Mouse (Mus musculus) forebrain, embryonic 11.5 days (tissue): ENCODE measurements around the gene Crnkl1. TPM values are rescaled to one million over a fixed set of nuclear protein-coding genes. Genes with fewer than 3 reads are reported as not detected.

Experiments used
- ATAC-seq: fragments of 200-750 bp; cut with Nextera tagmentation; replicated peaks from 2 replicates; pipeline ENCODE4 v1.8.0; 2017; ENCODE audit warnings: moderate TSS enrichment; ENCODE audit not compliant: low FRiP score
- DNase-seq: peaks from one replicate; pipeline ENCODE4 v3.0.0-alpha.2; 2017; ENCODE audit warnings: low spot score
- H3K27ac ChIP-seq: fragments of 300-500 bp; sonication (generic); 2 replicates; pipeline ENCODE4 v1.5.1; 2014; ENCODE audit warnings: low read depth, low read length
- H3K27me3 ChIP-seq: fragments of 300-500 bp; sonication (generic); 2 replicates; pipeline ENCODE4 v1.6.1; 2014; ENCODE audit warnings: mild to moderate bottlenecking, low read length, mixed read lengths; ENCODE audit not compliant: control insufficient read depth, insufficient read depth
- H3K36me3 ChIP-seq: fragments of 300-500 bp; sonication (generic); 2 replicates; pipeline ENCODE4 v1.6.1; 2014; ENCODE audit warnings: mild to moderate bottlenecking, low read length, moderate library complexity, mixed read lengths; ENCODE audit not compliant: control insufficient read depth, insufficient read depth
- H3K4me1 ChIP-seq: fragments of 300-500 bp; sonication (generic); replicated peaks from 2 replicates; pipeline ENCODE4 v1.6.1; 2014; ENCODE audit warnings: low read length, mixed read lengths; ENCODE audit not compliant: control insufficient read depth, insufficient read depth
- H3K4me2 ChIP-seq: fragments of 300-500 bp; sonication (generic); 2 replicates; pipeline ENCODE4 v1.6.1; 2014; ENCODE audit warnings: low read depth, mild to moderate bottlenecking, low read length, moderate library complexity, mixed read lengths; ENCODE audit not compliant: severe bottlenecking
- H3K4me3 ChIP-seq: fragments of 300-500 bp; sonication (generic); 2 replicates; pipeline ENCODE4 v1.5.1; 2014; ENCODE audit warnings: low read depth, low read length
- H3K9ac ChIP-seq: fragments of 300-500 bp; sonication (generic); 2 replicates; pipeline ENCODE4 v1.6.1; 2014; ENCODE audit warnings: low read length
- H3K9me3 ChIP-seq: fragments of 300-500 bp; sonication (generic); 2 replicates; pipeline ENCODE4 v1.6.1; 2016; ENCODE audit warnings: low read length, mixed read lengths; ENCODE audit not compliant: control insufficient read depth
- WGBS: fragments of 180-500 bp; shearing (Covaris S2); extraction: QIAGEN DNeasy Blood & Tissue Kit; methylation state at CpG from one replicate; pipeline ENCODE4 v1.1.7; 2014; 5-methylcytosine and 5-hydroxymethylcytosine counted together
- microRNA-seq: library from miRNA; unstranded; fragments of <30 nt; microRNA quantifications from one replicate; pipeline ENCODE4, GENCODE M21; 2016; ENCODE audit not compliant: insufficient number of aligned reads
- polyA plus RNA-seq: library from polyadenylated mRNA; unstranded; fragments of >200 nt; fragmentation: Nextera tagmentation; extraction: Ambion mirVana; gene quantifications from 2 replicates; pipeline ENCODE4 v1.2.1, GENCODE M21; 2014

The Crnkl1 gene
- polyA plus RNA-seq, 1 experiment from 2014 or later = 45.0 TPM

GRCm38 (mm10) chr2:145873953-145874352 is 60.9 kb downstream of the Crnkl1 start:
- ATAC-seq = no peak
- 83% methylated on average over 1 of the region's 1 CpGs for WGBS
- no peak for DNase-seq
- H3K27ac ChIP-seq = no peak overlapping the region
- H3K9ac ChIP-seq = no peak overlapping the region
- no peaks in the 10 kb centered on the region for H3K36me3 ChIP-seq
- H3K4me2 ChIP-seq = no peak overlapping the region
- no peak overlapping the region for H3K4me3 ChIP-seq
- no peaks in the 10 kb centered on the region for H3K9me3 ChIP-seq
- no peaks in the 10 kb centered on the region for H3K27me3 ChIP-seq
- H3K4me1 ChIP-seq = no peaks in the 10 kb centered on the region

- H3K9ac ChIP-seq = no peak overlapping the region
- DNase-seq = no peak
- no peak overlapping the region for H3K27ac ChIP-seq
- no peaks in the 10 kb centered on the region for H3K36me3 ChIP-seq
- H3K4me3 ChIP-seq = no peak overlapping the region
- H3K27me3 ChIP-seq = no peaks in the 10 kb centered on the region
- H3K4me1 ChIP-seq = no peaks in the 10 kb centered on the region
- no peaks in the 10 kb centered on the region for H3K9me3 ChIP-seq
- no peak for ATAC-seq
- WGBS = 91% methylated on average over 1 of the region's 1 CpGs
- no peak overlapping the region for H3K4me2 ChIP-seq
Measured at GRCm38 (mm10) chr2:145872099-145872498, 62.7 kb downstream of the Crnkl1 start.

- no peak for DNase-seq
- no peaks in the 10 kb centered on the region for H3K4me1 ChIP-seq
- no peaks in the 10 kb centered on the region for H3K9me3 ChIP-seq
- no peaks in the 10 kb centered on the region for H3K27me3 ChIP-seq
- no peak overlapping the region for H3K4me2 ChIP-seq
- no peak overlapping the region for H3K9ac ChIP-seq
- H3K4me3 ChIP-seq = no peak overlapping the region
- no peak overlapping the region for H3K27ac ChIP-seq
- 83% methylated on average over 4 of the region's 4 CpGs for WGBS
- H3K36me3 ChIP-seq = no peaks in the 10 kb centered on the region
- no peak for ATAC-seq
Measured at GRCm38 (mm10) chr2:145871308-145871707, 63.5 kb downstream of the Crnkl1 start.

Small RNAs within 50 kb of the gene (microRNA-seq; reads per million reads assigned to microRNA genes)
- not detected for gene Gm25026

Other genes starting within 250 kb of the Crnkl1 start
- 142 and 144 TPM in 2 replicates for gene Naa20, start 32.9 kb downstream of the Crnkl1 start, polyA plus RNA-seq
- gene Cfap61, start 230 bp downstream of the Crnkl1 start, polyA plus RNA-seq = 1.4 and 1.9 TPM in 2 replicates